Mouse (Mus musculus) stomach, embryonic 16.5 days (tissue): ENCODE data around the gene Wdr1. TPM values are rescaled to one million over a fixed set of nuclear protein-coding genes. Genes with fewer than 3 reads are reported as not detected.

ENCODE experiments used
- ATAC-seq: fragments of 200-750 bp; cut with Nextera tagmentation; 2 replicates; pipeline ENCODE4 v1.8.0; 2017; ENCODE audit warnings: moderate number of reproducible peaks, moderate TSS enrichment; ENCODE audit not compliant: insufficient read depth, low FRiP score
- H3K27ac ChIP-seq: fragments of 300-500 bp; sonication (generic); 2 replicates; pipeline ENCODE4 v1.5.1; 2014; ENCODE audit warnings: low read length
- H3K27me3 ChIP-seq: fragments of 300-500 bp; sonication (generic); 2 replicates; pipeline ENCODE4 v1.6.1; 2014; ENCODE audit warnings: low read length, control low read depth, mixed read lengths; ENCODE audit not compliant: control insufficient read depth, insufficient read depth
- H3K36me3 ChIP-seq: fragments of 300-500 bp; sonication (generic); 2 replicates; pipeline ENCODE4 v1.6.1; 2014; ENCODE audit warnings: low read length; ENCODE audit not compliant: control insufficient read depth, insufficient read depth
- H3K4me1 ChIP-seq: fragments of 300-500 bp; sonication (generic); 2 replicates; pipeline ENCODE4 v1.6.1; 2014; ENCODE audit warnings: low read length, control low read depth, mixed read lengths; ENCODE audit not compliant: control insufficient read depth, insufficient read depth
- H3K4me2 ChIP-seq: fragments of 300-500 bp; sonication (generic); 2 replicates; pipeline ENCODE4 v1.6.1; 2014; ENCODE audit warnings: low read depth, low read length, mixed read lengths
- H3K4me3 ChIP-seq: fragments of 300-500 bp; sonication (generic); replicated peaks from 2 replicates; pipeline ENCODE4 v1.5.1; 2014; ENCODE audit warnings: mild to moderate bottlenecking, low read length
- H3K9ac ChIP-seq: fragments of 300-500 bp; sonication (generic); 2 replicates; pipeline ENCODE4 v1.6.1; 2014; ENCODE audit warnings: low read length
- H3K9me3 ChIP-seq: fragments of 300-500 bp; sonication (generic); replicated peaks from 2 replicates; pipeline ENCODE4 v1.6.1; 2016; ENCODE audit warnings: low read length, control low read depth; ENCODE audit not compliant: control insufficient read depth
- WGBS: fragments of 180-500 bp; shearing (Covaris S2); extraction: QIAGEN DNeasy Blood & Tissue Kit; methylation state at CpG from one replicate; pipeline ENCODE4 v1.1.7; 2014; 5-methylcytosine and 5-hydroxymethylcytosine counted together
- polyA plus RNA-seq: library from polyadenylated mRNA; unstranded; fragments of >200 nt; fragmentation: Nextera tagmentation; extraction: Ambion mirVana; gene quantifications from 2 replicates; pipeline ENCODE4 v1.2.1, GENCODE M21; 2015

The Wdr1 gene
- polyA plus RNA-seq, 1 experiment from 2014 or later: 252 TPM

GRCm38 (mm10) chr5:38509568-38509967, 53.5 kb downstream of the Wdr1 start:
- H3K36me3 ChIP-seq: no peaks in the 10 kb centered on the region
- H3K9ac ChIP-seq: no peak overlapping the region
- ATAC-seq: peak; percentile 62; the same call in 1 of the 2 replicates
- H3K27ac ChIP-seq: no peak overlapping the region
- no peaks in the 10 kb centered on the region for H3K4me1 ChIP-seq
- H3K27me3 ChIP-seq: no peaks in the 10 kb centered on the region
- no peak overlapping the region for H3K4me3 ChIP-seq
- no peak overlapping the region for H3K4me2 ChIP-seq
- 84% methylated on average over 4 of the region's 4 CpGs for WGBS
- H3K9me3 ChIP-seq: no peaks in the 10 kb centered on the region

- Histone ChIP-seq H3K9me3 (no peaks in the 10 kb centered on the region), H3K27ac (no peak overlapping the region), H3K4me1 (no peaks in the 10 kb centered on the region; the same call in 1 of the 2 replicates), H3K4me2 (no peak overlapping the region), H3K4me3 (no peak overlapping the region), H3K9ac (no peak overlapping the region), H3K27me3 (no peaks in the 10 kb centered on the region), H3K36me3 (no peaks in the 10 kb centered on the region)
- 0 out of 2 replicates have a peak, but pooled peaks have one; percentile 7 for ATAC-seq
- WGBS: 64% methylated on average over 3 of the region's 3 CpGs
These were observed 57.6 kb downstream of the Wdr1 start for GRCm38 (mm10) chr5:38505435-38505765.

GRCm38 (mm10) chr5:38504747-38505434, 58.1 kb downstream of the Wdr1 start:
- Histone ChIP-seq H3K36me3 (no peaks in the 10 kb centered on the region), H3K4me2 (no peak overlapping the region), H3K27ac (no peak overlapping the region), H3K4me3 (no peak overlapping the region), H3K4me1 (no peaks in the 10 kb centered on the region; the same call in 1 of the 2 replicates), H3K27me3 (no peaks in the 10 kb centered on the region), H3K9me3 (no peaks in the 10 kb centered on the region), H3K9ac (no peak overlapping the region)
- ATAC-seq: no peak
- WGBS: 65% methylated on average over 6 of the region's 6 CpGs

GRCm38 (mm10) chr5:38504116-38504515, 58.9 kb downstream of the Wdr1 start:
- H3K27ac ChIP-seq: no peak overlapping the region
- ATAC-seq: no peak

GRCm38 (mm10) chr5:38502992-38503391, 60.0 kb downstream of the Wdr1 start, which contains the start of gene Slc2a9:
TSS of gene Slc2a9 (minus strand) at chr5:38503143.
- Histone ChIP-seq H3K9me3 (no peaks in the 10 kb centered on the region), H3K4me2 (no peak within 1 kb of the TSS), H3K4me3 (no peak within 1 kb of the TSS), H3K27ac (no peak within 1 kb of the TSS), H3K9ac (no peak within 1 kb of the TSS), H3K36me3 (no peaks in the 10 kb centered on the region), H3K4me1 (no peaks in the 10 kb centered on the region; the same call in 1 of the 2 replicates), H3K27me3 (no peaks in the 10 kb centered on the region)
- WGBS: 80% methylated on average over 4 of the region's 4 CpGs
- no peak for ATAC-seq

More at GRCm38 (mm10) chr5:38504116-38504515, 58.9 kb downstream of the Wdr1 start:
- no peak overlapping the region for H3K4me3 ChIP-seq
- no peaks in the 10 kb centered on the region for H3K9me3 ChIP-seq
- H3K9ac ChIP-seq: no peak overlapping the region
- no peaks in the 10 kb centered on the region for H3K27me3 ChIP-seq
- 75% methylated on average over 1 of the region's 1 CpGs for WGBS
- H3K4me1 ChIP-seq: no peaks in the 10 kb centered on the region; the same call in 1 of the 2 replicates
- H3K4me2 ChIP-seq: no peak overlapping the region
- no peaks in the 10 kb centered on the region for H3K36me3 ChIP-seq

GRCm38 (mm10) chr5:38500043-38500442, 63.0 kb downstream of the Wdr1 start:
- no peak overlapping the region for H3K27ac ChIP-seq
- ATAC-seq: no peak
- no peaks in the 10 kb centered on the region; the same call in 1 of the 2 replicates for H3K4me1 ChIP-seq
- no peak overlapping the region for H3K9ac ChIP-seq
- no peak overlapping the region for H3K4me2 ChIP-seq
- 86% methylated on average over 8 of the region's 8 CpGs for WGBS
- H3K9me3 ChIP-seq: no peaks in the 10 kb centered on the region
- no peaks in the 10 kb centered on the region for H3K27me3 ChIP-seq
- no peak overlapping the region for H3K4me3 ChIP-seq
- no peaks in the 10 kb centered on the region for H3K36me3 ChIP-seq

- no peaks in the 10 kb centered on the region for H3K9me3 ChIP-seq
- H3K27ac ChIP-seq: no peak overlapping the region
- H3K9ac ChIP-seq: no peak overlapping the region
- H3K27me3 ChIP-seq: no peaks in the 10 kb centered on the region
- H3K4me3 ChIP-seq: no peak overlapping the region
- peak; percentile 48; the same call in 1 of the 2 replicates for ATAC-seq
- H3K36me3 ChIP-seq: no peaks in the 10 kb centered on the region
- 74% methylated on average over 7 of the region's 7 CpGs for WGBS
- H3K4me1 ChIP-seq: no peaks in the 10 kb centered on the region; the same call in 1 of the 2 replicates
- no peak overlapping the region for H3K4me2 ChIP-seq
These were observed 63.7 kb downstream of the Wdr1 start for GRCm38 (mm10) chr5:38499316-38499811.

- no peaks in the 10 kb centered on the region for H3K27me3 ChIP-seq
- H3K4me1 ChIP-seq: no peaks in the 10 kb centered on the region; the same call in 1 of the 2 replicates
- H3K4me2 ChIP-seq: no peak overlapping the region
- no peak overlapping the region for H3K27ac ChIP-seq
- H3K36me3 ChIP-seq: no peaks in the 10 kb centered on the region
- no peak overlapping the region for H3K4me3 ChIP-seq
- H3K9ac ChIP-seq: no peak overlapping the region
- H3K9me3 ChIP-seq: no peaks in the 10 kb centered on the region
- WGBS: 51% methylated on average over 5 of the region's 5 CpGs
- no peak for ATAC-seq
These were observed 64.5 kb downstream of the Wdr1 start for GRCm38 (mm10) chr5:38498479-38498878.

GRCm38 (mm10) chr5:38496491-38497057, 66.4 kb downstream of the Wdr1 start:
- Histone ChIP-seq H3K4me2 (no peak overlapping the region), H3K36me3 (no peaks in the 10 kb centered on the region), H3K4me3 (no peak overlapping the region), H3K9me3 (no peaks in the 10 kb centered on the region), H3K9ac (no peak overlapping the region), H3K4me1 (no peaks in the 10 kb centered on the region), H3K27ac (no peak overlapping the region), H3K27me3 (no peaks in the 10 kb centered on the region)
- no peak for ATAC-seq
- 54% methylated on average over 8 of the region's 8 CpGs for WGBS
